Mouse (Mus musculus): ENCODE measurements around the gene Gm7980. TPM values are rescaled to one million over a fixed set of nuclear protein-coding genes. Genes with fewer than 3 reads are reported as not detected.

The Gm7980 gene
- polyA plus RNA-seq (2014; fragmentation: Illumina TruSeq; extraction: RNeasy Lipid Tissue Mini Kit (QIAGEN cat#74804); ENCODE audit: low read depth, low replicate concordance), result not detected

DNA sequence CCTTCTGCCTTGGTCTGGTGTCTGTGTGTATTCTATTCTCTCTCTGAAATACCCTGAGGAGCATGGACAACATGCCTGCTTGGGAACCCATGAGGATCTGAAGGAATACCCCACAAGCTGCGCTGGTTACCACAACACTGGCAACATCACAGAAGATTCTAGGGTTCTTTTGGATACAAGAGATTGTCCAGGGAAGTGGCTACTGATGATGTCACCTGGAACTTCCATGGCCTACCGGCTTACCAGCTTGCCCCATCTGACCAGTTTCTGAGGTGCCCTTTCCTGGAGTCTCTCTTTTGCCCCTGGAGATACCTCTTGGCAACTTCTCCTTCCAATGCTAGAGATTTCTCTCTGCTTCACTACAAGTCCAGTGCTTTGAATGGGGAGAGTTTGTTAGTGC is at the start of gene Gm7980:
TSS of gene Gm7980 (minus strand) at position 101 of the 400 bp plus-strand sequence.

DNA sequence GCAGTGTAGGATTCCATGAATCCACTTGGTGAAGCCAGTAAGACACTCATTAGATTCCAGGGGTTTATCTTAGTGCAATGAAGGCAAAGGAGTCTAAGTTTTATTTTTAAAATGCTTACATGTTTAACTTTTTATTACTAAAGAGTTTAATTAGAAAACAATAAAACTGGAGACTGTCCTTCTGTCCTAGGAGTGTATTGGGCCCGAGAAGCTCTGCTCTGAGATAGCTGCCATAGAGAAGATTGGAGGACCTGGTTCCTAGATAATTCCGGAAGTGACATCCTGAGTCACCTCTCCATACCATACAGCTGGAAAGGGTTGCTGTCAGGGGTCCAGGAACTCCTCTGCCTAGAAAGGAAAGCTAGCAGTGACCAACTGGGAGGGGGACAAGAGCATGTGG is 36.6 kb upstream of the Gm7980 start, which contains the start of gene 1700024B05Rik:
TSS of gene 1700024B05Rik (plus strand) at position 301 of the 400 bp plus-strand sequence.

GRCm38 (mm10) chr14:41924649-41925048 is 17.6 kb upstream of the Gm7980 start, which contains the start of gene 1700049E17Rik1:
Gene 1700049E17Rik1, plus strand, starts transcription at chr14:41924949.

Other genes with a start within 250 kb of the Gm7980 start
- not detected for gene Gm8068, start 205.4 kb downstream of the Gm7980 start, polyA plus RNA-seq (2014; fragmentation: Illumina TruSeq; extraction: RNeasy Lipid Tissue Mini Kit (QIAGEN cat#74804); ENCODE audit: low read depth, low replicate concordance)
- gene Gm7929, start 156.7 kb downstream of the Gm7980 start, polyA plus RNA-seq (2014; fragmentation: Illumina TruSeq; extraction: RNeasy Lipid Tissue Mini Kit (QIAGEN cat#74804); ENCODE audit: low read depth, low replicate concordance), result not detected
- gene Gm47189, start 134.8 kb downstream of the Gm7980 start, polyA plus RNA-seq (2014; fragmentation: Illumina TruSeq; extraction: RNeasy Lipid Tissue Mini Kit (QIAGEN cat#74804); ENCODE audit: low read depth, low replicate concordance), result not detected
- gene 1700049E17Rik1, start 17.7 kb upstream of the Gm7980 start, polyA plus RNA-seq (2014; fragmentation: Illumina TruSeq; extraction: RNeasy Lipid Tissue Mini Kit (QIAGEN cat#74804); ENCODE audit: low read depth, low replicate concordance), result not detected
- gene 1700024B05Rik, start 36.7 kb upstream of the Gm7980 start, polyA plus RNA-seq (2014; fragmentation: Illumina TruSeq; extraction: RNeasy Lipid Tissue Mini Kit (QIAGEN cat#74804); ENCODE audit: low read depth, low replicate concordance), result not detected
- gene Gm6401, start 60.6 kb upstream of the Gm7980 start, polyA plus RNA-seq (2014; fragmentation: Illumina TruSeq; extraction: RNeasy Lipid Tissue Mini Kit (QIAGEN cat#74804); ENCODE audit: low read depth, low replicate concordance), result not detected
- not detected for gene Gm3543, start 76.0 kb upstream of the Gm7980 start, polyA plus RNA-seq (2014; fragmentation: Illumina TruSeq; extraction: RNeasy Lipid Tissue Mini Kit (QIAGEN cat#74804); ENCODE audit: low read depth, low replicate concordance)
- not detected for gene Gm7951, start 210.1 kb upstream of the Gm7980 start, polyA plus RNA-seq (2014; fragmentation: Illumina TruSeq; extraction: RNeasy Lipid Tissue Mini Kit (QIAGEN cat#74804); ENCODE audit: low read depth, low replicate concordance)